Mouse (Mus musculus) cortical plate, adult 2 months (tissue): ENCODE measurements at regions not wholly inside any gene's neighbourhood (a gene's known extent, or its start where the extent isn't known, plus 50 kb on each side); places are given as distances from the start of the nearest gene placed in this dataset.
"Not testable (repeated sequence)": the region's sequence is repeated elsewhere in the genome, so short reads cannot be mapped to it uniquely, and the experiment has no call there.

Source experiments
- CTCF ChIP-seq: fragments of 200-500 bp; IDR thresholded peaks from 2 replicates; pipeline ENCODE4 v1.5.1; 2011; ENCODE audit warnings: mild to moderate bottlenecking, control low read depth, low read length; ENCODE audit not compliant: insufficient read depth; ENCODE audit errors: extremely low read depth
- POLR2A ChIP-seq: fragments of 200-500 bp; IDR thresholded peaks from 2 replicates; pipeline ENCODE4 v1.6.1; 2011; ENCODE audit warnings: mild to moderate bottlenecking, low read length, control low read depth; ENCODE audit not compliant: insufficient read depth; ENCODE audit errors: extremely low read depth

DNA sequence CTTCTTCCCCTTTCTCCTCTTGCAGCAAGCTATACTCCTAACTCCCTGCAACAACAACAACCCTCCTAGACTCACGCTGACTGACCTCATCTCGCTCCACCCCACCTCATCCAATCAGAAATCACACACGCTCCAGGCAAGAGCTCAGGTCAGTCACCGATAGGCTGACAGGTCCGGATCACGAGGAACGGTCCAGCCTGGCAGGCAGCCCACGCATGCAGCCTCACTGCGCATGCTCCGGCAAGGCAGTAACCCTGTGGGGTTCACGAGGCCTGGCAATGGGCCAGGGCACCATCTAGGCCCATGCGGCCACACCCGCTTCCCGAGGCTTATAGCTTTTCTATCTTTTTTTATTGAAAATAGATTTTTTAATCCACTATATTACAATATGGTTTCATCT, 69.8 kb upstream of the Lrrc55 start:
- TF ChIP-seq CTCF, POLR2A: not testable (repeated sequence)
